Mouse (Mus musculus) MEL (cell line): ENCODE measurements around the gene Plekhh3.

ENCODE experiments used
- CTCF ChIP-seq, 3 experiments: IDR thresholded peaks in 2 of 3; conservative IDR thresholded peaks in 1 of 3; 2 replicates each; pipeline ENCODE4 v1.5.1; 2011 to 2012; ENCODE audit warnings: low read length in 3 of 3, low read depth in 2 of 3, mild to moderate bottlenecking in 2 of 3, improper control_type of control experiment in 1 of 3, inconsistent platforms in 1 of 3, mixed read lengths in 1 of 3, moderate library complexity in 1 of 3; ENCODE audit not compliant: control insufficient read depth in 1 of 3, insufficient read depth in 1 of 3, poor library complexity in 1 of 3, severe bottlenecking in 1 of 3
- GATA1 ChIP-seq: IDR thresholded peaks from 2 replicates; pipeline ENCODE4 v1.6.1; 2011; ENCODE audit warnings: low read depth, low read length, improper control_type of control experiment
- MAFK ChIP-seq: IDR thresholded peaks from 2 replicates; pipeline ENCODE4 v1.6.1; 2011; ENCODE audit warnings: low read depth, mild to moderate bottlenecking, low read length, improper control_type of control experiment, borderline replicate concordance
- MAX ChIP-seq: IDR thresholded peaks from 2 replicates; pipeline ENCODE4 v1.6.1; 2011; ENCODE audit warnings: low read length, improper control_type of control experiment
- MXI1 ChIP-seq: IDR thresholded peaks from 2 replicates; pipeline ENCODE4 v1.6.1; 2011; ENCODE audit warnings: mild to moderate bottlenecking, low read depth, low read length, improper control_type of control experiment
- TBP ChIP-seq: IDR thresholded peaks from 2 replicates; pipeline ENCODE4 v1.8.0; 2011; ENCODE audit warnings: low read depth, low read length, improper control_type of control experiment
- ZC3H11A ChIP-seq: IDR thresholded peaks from 2 replicates; pipeline ENCODE4 v1.6.1; 2012; ENCODE audit warnings: low read depth, mild to moderate bottlenecking, inconsistent platforms, low read length, improper control_type of control experiment

GRCm38 (mm10) chr11:101119761-101120544, 51.2 kb downstream of the Plekhh3 start, which contains the start of the genes Retreg3 and Tubg1:
- no peak for TF ChIP-seq MAFK
- peak; percentile 68 for TF ChIP-seq MAX
- no peak for TF ChIP-seq CTCF (IDR thresholded peaks at IDR 0.05 in 2 of 3, conservative IDR thresholded peaks at IDR 0.05 in 1 of 3; ENCODE audit: control insufficient read depth in 1 of 3, insufficient read depth in 1 of 3, low read depth in 2 of 3, low read length in 3 of 3, poor library complexity in 1 of 3, severe bottlenecking in 1 of 3)
- TF ChIP-seq TBP, result peak; percentile 83; the same call in 1 of the 2 replicates
- no peak for TF ChIP-seq ZC3H11A
- no peak for TF ChIP-seq GATA1
- peak; percentile 71; the same call in 1 of the 2 replicates for TF ChIP-seq MXI1
